Mouse (Mus musculus) intestine, postnatal 0 days (tissue): Measurements from ENCODE around the gene Dtx3l. TPM values are rescaled to one million over a fixed set of nuclear protein-coding genes. Genes with fewer than 3 reads are reported as not detected.

ENCODE experiments used
- ATAC-seq: fragments of 200-750 bp; cut with Nextera tagmentation; 2 replicates; pipeline ENCODE4 v1.8.0; 2017; ENCODE audit warnings: mild to moderate bottlenecking, moderate TSS enrichment, moderate library complexity
- H3K27ac ChIP-seq: fragments of 300-500 bp; sonication (generic); 2 replicates; pipeline ENCODE4 v1.5.1; 2014; ENCODE audit warnings: mild to moderate bottlenecking, low read depth, low read length, moderate library complexity
- H3K27me3 ChIP-seq: fragments of 300-500 bp; sonication (generic); replicated peaks from 2 replicates; pipeline ENCODE4 v1.6.1; 2014; ENCODE audit warnings: low read length, mixed read lengths; ENCODE audit not compliant: control insufficient read depth, insufficient read depth
- H3K36me3 ChIP-seq: fragments of 300-500 bp; sonication (generic); 2 replicates; pipeline ENCODE4 v1.6.1; 2014; ENCODE audit warnings: mild to moderate bottlenecking, moderate library complexity; ENCODE audit not compliant: control insufficient read depth, insufficient read depth
- H3K4me1 ChIP-seq: fragments of 300-500 bp; sonication (generic); replicated peaks from 2 replicates; pipeline ENCODE4 v1.6.1; 2014; ENCODE audit warnings: antibody characterized with exemption, low read length, mixed read lengths; ENCODE audit not compliant: control insufficient read depth, insufficient read depth
- H3K4me2 ChIP-seq: fragments of 300-500 bp; sonication (generic); replicated peaks from 2 replicates; pipeline ENCODE4 v1.6.1; 2014; ENCODE audit warnings: low read depth, mild to moderate bottlenecking, moderate library complexity
- H3K4me3 ChIP-seq: fragments of 300-500 bp; sonication (generic); 2 replicates; pipeline ENCODE4 v1.5.1; 2014; ENCODE audit warnings: low read depth, low read length
- H3K9ac ChIP-seq: fragments of 300-500 bp; sonication (generic); 2 replicates; pipeline ENCODE4 v1.6.1; 2014; ENCODE audit warnings: mild to moderate bottlenecking, low read depth, low read length
- H3K9me3 ChIP-seq: fragments of 300-500 bp; sonication (generic); 2 replicates; pipeline ENCODE4 v1.6.1; 2016; ENCODE audit warnings: mixed run types; ENCODE audit not compliant: control insufficient read depth
- CTCF ChIP-seq: sonication (generic); IDR thresholded peaks from 2 replicates; pipeline ENCODE4 v1.5.1; 2016; ENCODE audit warnings: low read depth, mild to moderate bottlenecking, control low read depth, antibody characterized with exemption, moderate library complexity
- WGBS: fragments of 180-500 bp; shearing (Covaris S2); extraction: QIAGEN DNeasy Blood & Tissue Kit; methylation state at CpG from one replicate; pipeline ENCODE4 v1.1.7; 2014; 5-methylcytosine and 5-hydroxymethylcytosine counted together
- polyA plus RNA-seq: library from polyadenylated mRNA; unstranded; fragments of >200 nt; fragmentation: Nextera tagmentation; extraction: Ambion mirVana; gene quantifications from 2 replicates; pipeline ENCODE4 v1.2.1, GENCODE M21; 2015

The Dtx3l gene
- polyA plus RNA-seq, 1 experiment from 2014 or later: 10.6 TPM

DNA sequence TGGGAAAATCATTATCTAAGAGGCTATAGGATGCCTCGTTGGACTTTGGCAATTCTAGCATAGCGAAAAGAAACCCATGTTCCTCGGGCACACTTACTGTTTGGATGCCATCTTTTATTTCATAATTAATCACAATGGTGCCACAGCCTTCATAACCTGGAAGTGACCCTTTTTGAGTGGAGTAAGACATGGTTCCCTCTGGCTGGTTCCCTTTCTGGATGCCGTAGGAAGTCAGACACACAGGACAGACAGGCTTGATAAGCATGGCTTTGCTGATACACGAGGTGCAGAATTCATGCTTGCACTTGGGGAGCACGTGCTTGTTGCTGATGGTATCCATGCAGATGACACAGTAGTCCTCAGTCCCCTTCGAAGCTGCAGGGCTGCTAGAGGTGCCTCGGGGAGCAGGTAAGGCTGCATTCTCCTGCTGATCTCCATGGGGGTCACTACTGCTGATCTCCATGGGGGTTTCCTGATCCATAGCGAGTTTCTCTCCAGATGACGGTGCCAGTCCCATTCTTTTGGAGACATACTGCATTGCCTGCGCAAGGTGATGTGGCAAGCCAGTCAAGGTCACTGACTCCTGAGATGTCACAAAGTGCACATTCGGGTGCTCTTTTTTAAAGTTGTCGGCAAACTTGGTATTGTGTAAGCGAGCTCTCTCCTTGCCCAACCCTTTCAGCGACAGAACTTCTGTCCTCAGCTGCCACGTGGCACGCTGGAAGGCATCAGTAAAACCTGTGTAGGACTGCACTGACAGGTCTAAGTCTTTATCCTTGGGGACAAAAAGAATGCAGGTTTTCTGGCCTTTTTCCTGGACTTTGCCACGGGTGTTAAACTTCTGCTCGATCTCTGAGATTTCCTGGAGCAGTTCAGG is 6.5 kb downstream of the Dtx3l start:
- Histone ChIP-seq H3K4me1 (no peaks in the 10 kb centered on the region), H3K9ac (no peak overlapping the region), H3K36me3 (peaks cover 66% of the 10 kb centered on the region), H3K9me3 (no peaks in the 10 kb centered on the region), H3K4me3 (no peak overlapping the region), H3K27me3 (no peaks in the 10 kb centered on the region), H3K4me2 (no peak overlapping the region), H3K27ac (no peak overlapping the region)
- WGBS: 79% methylated on average over 19 of the region's 19 CpGs
- no peak for ATAC-seq
- TF ChIP-seq CTCF: no peak

DNA sequence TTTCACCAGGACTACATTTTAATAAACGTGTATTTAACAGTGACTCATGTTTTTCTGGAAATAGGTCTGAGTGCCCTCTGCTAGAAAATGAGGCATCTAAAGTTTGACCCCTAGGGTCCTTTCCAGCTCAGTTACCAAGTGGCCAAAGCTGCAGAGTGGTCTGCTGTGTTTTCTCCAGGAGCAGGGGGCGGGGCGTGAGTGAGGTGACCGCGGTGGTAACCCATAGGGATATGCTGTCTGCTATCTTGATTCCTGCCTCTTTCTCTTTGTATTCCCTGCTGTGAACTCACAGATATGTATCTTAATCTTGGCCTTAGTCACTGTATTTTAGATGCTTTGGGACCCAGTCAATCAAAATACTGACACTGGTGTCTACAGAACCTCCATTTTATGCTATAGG is 14.6 kb downstream of the Dtx3l start:
- ATAC-seq: no peak
- H3K9me3 ChIP-seq: no peaks in the 10 kb centered on the region
- H3K27ac ChIP-seq: no peak overlapping the region
- H3K27me3 ChIP-seq: no peaks in the 10 kb centered on the region
- 74% methylated on average over 5 of the region's 5 CpGs for WGBS
- peaks cover 18% of the 10 kb centered on the region for H3K36me3 ChIP-seq
- no peaks in the 10 kb centered on the region for H3K4me1 ChIP-seq
- H3K4me3 ChIP-seq: no peak overlapping the region
- H3K4me2 ChIP-seq: no peak overlapping the region
- H3K9ac ChIP-seq: no peak overlapping the region
- TF ChIP-seq CTCF: no peak

DNA sequence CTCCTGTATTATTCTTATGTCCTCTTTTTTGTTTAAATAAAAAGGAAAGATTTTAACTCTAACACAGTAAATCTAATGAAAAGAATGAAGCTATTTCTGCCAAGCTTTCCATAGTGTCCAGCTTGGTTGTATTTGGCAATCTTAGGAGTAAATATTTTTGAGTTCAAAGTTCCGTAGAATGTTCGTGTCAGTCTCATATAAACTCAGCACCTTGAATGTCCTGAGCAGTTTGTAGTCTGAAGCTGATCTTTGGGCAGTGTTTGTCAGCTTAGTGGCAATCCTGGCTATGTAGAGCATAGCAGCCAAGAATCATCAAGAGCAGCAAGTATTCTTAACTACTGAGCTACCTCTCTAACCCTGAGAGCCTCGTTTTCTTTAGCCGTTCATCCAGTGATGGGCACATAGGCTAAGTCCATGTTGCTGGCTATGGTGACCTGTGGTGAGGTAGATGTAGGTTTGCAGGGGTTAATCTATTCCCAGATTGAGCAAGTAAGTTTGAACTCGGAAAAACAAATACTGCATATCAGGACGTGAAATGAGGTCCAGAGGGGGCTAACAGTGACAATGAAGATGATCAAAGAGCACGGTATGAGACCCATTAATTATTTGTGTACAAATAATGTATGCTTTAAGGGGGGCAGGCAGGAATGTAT is 15.3 kb downstream of the Dtx3l start:
- WGBS: 61% methylated on average over 7 of the region's 7 CpGs
- no peak for TF ChIP-seq CTCF
- Histone ChIP-seq H3K27me3 (no peaks in the 10 kb centered on the region), H3K9ac (no peak overlapping the region), H3K4me3 (no peak overlapping the region), H3K9me3 (no peaks in the 10 kb centered on the region), H3K27ac (no peak overlapping the region), H3K4me2 (no peak overlapping the region), H3K36me3 (peaks cover 11% of the 10 kb centered on the region), H3K4me1 (no peaks in the 10 kb centered on the region)
- ATAC-seq: no peak

DNA sequence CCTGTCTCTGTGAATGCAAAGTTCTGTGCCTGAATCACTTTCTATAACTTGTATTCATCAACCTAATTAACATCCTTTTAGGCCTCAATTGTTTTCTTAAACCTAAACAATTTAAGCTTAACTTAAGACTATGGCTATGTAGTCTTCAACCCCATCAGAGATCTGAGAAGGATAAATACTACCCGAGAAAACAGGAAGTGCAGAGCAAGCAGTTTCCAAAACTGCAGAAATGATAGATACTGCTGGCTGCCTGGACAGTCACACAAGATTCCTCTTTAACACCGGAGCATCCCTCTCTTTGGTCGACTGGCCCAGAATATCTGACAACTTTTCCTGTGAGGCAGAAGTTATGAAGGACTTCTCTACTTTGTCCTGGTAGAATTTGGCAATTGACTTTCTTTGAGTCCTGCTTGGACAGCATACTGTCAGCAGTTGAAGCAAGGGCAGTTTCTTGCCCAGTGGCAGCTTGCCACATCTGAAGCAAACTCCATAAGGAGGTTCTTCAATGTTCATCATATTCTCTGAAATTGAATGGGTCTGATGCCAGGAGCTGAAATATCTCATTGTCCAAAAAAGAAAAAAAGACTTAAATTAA is 16.6 kb downstream of the Dtx3l start:
- 65% methylated on average over 3 of the region's 3 CpGs for WGBS

DNA sequence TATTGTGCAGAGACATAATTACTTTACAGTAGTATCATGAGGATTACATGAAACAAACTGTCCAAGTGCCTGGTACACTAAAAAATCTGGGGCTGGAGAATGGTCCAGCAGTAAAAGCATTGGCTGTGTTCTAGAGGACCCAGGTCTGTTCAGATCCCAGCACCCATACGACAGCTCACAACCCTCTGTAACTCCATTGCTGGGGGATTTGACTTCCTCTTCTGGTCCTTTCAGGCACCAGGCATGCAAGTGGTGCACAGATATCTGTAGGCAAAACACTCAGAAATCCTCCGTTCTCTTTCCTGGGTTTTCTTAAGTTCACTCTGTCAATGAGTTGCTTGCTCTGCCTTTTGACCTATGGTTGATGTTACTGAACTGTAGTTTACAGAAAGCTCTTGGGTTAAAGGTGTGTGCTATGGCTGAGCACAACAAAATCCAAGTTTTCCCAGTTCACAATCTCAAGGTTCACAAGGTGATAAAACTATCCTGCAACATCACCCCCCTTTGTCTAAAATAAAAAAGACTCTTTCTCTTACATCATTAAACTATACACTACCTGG is 17.2 kb downstream of the Dtx3l start:
- TF ChIP-seq CTCF: no peak
- Histone ChIP-seq H3K27ac (no peak overlapping the region), H3K4me2 (no peak overlapping the region), H3K27me3 (no peaks in the 10 kb centered on the region), H3K4me1 (no peaks in the 10 kb centered on the region), H3K4me3 (no peak overlapping the region), H3K36me3 (no peaks in the 10 kb centered on the region), H3K9me3 (no peaks in the 10 kb centered on the region), H3K9ac (no peak overlapping the region)
- ATAC-seq: no peak
- WGBS: 63% methylated on average over 2 of the region's 2 CpGs

More for the DNA sequence above, 16.6 kb downstream of the Dtx3l start:
- no peaks in the 10 kb centered on the region for H3K27me3 ChIP-seq
- H3K4me3 ChIP-seq: no peak overlapping the region
- no peak for ATAC-seq
- H3K27ac ChIP-seq: no peak overlapping the region
- no peaks in the 10 kb centered on the region for H3K9me3 ChIP-seq
- peaks cover 3% of the 10 kb centered on the region; the same call in 1 of the 2 replicates for H3K36me3 ChIP-seq
- no peak overlapping the region for H3K9ac ChIP-seq
- H3K4me1 ChIP-seq: no peaks in the 10 kb centered on the region
- TF ChIP-seq CTCF: no peak
- H3K4me2 ChIP-seq: no peak overlapping the region
